Mouse (Mus musculus): ENCODE measurements around the gene Zfp384.

Zfp384 gene

GRCm38 (mm10) chr6:125082801-125083386 lies 73.9 kb downstream of the Zfp384 start:
- DNase-seq (ENCODE audit: low spot score): no peak

- peak; percentile 71 for DNase-seq (ENCODE audit: low spot score)
Measured at GRCm38 (mm10) chr6:125084424-125084823, 75.5 kb downstream of the Zfp384 start.
